Mouse (Mus musculus): ENCODE measurements at regions not wholly inside any gene's neighbourhood (a gene's known extent, or its start where the extent isn't known, plus 50 kb on each side); places are given as distances from the start of the nearest gene placed in this dataset.
A peak's percentile ranks its signal among the peaks of the same experiment; 100 is the strongest.

DNA sequence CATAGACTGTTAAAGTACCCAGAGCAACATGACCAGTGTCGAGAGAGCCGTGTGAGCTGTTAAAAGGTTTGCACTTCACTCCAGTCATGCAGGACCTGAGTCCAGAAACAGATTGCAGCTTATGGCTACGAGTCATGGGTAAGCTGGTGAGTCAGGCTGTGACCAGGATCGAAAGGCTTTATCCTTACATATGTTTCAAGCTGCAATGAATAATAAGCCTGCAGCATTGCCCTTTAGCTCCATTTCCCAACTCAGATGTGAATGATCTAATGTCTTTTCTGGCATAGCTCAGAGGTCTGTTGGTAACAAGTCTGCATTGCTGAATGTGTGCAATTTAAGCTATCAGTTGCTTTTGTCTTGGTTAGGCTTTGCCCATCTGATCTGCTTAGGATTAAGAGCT, 581.5 kb upstream of the Atp2b1 start:
- no peak overlapping the region for H3K27ac ChIP-seq (replicated peaks)
- H3K4me1 ChIP-seq = no peaks in the 10 kb centered on the region
- H3K4me3 ChIP-seq = no peak overlapping the region
- no peak for DNase-seq (ENCODE audit: low spot score)
- H3K27me3 ChIP-seq (replicated peaks; ENCODE audit: low read depth, poor library complexity, severe bottlenecking) = no peaks in the 10 kb centered on the region
- H3K9me3 ChIP-seq = no peaks in the 10 kb centered on the region
- WGBS = 85% methylated on average over 4 of the region's 4 CpGs
- H3K36me3 ChIP-seq (replicated peaks) = no peaks in the 10 kb centered on the region

DNA sequence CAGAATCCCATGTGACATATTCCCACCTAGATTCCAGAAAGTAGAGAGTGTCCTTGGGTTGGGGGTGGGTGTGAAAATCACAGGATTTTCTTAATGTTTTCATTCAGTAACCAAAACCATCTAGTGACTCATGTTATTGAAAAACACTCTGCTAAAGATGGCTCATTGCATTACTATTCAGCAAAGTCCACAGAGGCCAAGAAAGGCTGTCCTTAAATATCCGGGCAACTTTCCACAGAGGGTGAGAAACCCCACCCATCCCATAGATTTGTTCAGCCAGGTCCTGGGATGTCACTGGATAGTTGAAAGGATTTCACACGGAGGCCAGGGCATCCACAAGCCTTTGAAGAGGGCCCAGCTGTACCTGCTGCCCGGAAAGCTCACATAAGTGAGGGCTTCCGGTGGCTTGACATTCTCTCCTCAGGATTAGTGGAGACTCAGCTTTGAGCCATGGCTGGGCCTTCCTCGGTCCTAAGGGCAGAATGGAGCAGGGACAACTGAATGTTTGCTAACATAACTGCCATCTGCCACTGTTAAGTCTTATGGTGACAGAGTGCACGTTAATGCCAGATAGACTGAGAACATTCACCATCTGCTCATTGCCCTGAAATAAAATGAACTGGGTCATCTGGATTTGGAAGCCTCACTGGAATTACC, 580.7 kb upstream of the Atp2b1 start:
- WGBS = 73% methylated on average over 6 of the region's 6 CpGs
- DNase-seq (ENCODE audit: low spot score) = no peak
- Histone ChIP-seq H3K27ac (replicated peaks) (no peak overlapping the region), H3K4me3 (no peak overlapping the region), H3K27me3 (replicated peaks; ENCODE audit: low read depth, poor library complexity, severe bottlenecking) (no peaks in the 10 kb centered on the region), H3K4me1 (no peaks in the 10 kb centered on the region), H3K9me3 (no peaks in the 10 kb centered on the region), H3K36me3 (replicated peaks) (no peaks in the 10 kb centered on the region)

DNA sequence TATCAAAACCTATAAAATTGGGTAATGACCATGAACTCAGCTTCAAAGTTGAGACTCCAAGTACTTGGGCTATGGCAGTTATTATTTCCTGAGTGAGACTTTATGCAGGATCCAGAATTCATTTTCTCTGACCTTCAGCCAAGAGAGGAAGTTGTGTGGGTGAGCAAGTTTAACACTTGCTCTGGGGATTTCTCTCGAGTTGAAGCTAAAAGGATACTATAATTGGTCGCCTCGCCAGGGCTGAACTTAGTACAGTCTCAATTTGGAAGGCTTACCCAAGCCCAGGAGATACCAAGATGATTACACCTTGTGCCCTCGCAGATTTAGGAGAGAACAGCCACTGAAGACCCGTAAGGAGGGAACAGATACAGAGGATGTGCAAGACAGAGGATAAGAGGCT, 570.4 kb upstream of the Atp2b1 start:
- H3K9me3 ChIP-seq = no peaks in the 10 kb centered on the region
- no peaks in the 10 kb centered on the region for H3K27me3 ChIP-seq (replicated peaks; ENCODE audit: low read depth, poor library complexity, severe bottlenecking)
- no peaks in the 10 kb centered on the region for H3K4me1 ChIP-seq
- H3K4me3 ChIP-seq = no peak overlapping the region
- H3K27ac ChIP-seq (replicated peaks) = no peak overlapping the region
- no peak for DNase-seq (ENCODE audit: low spot score)
- H3K36me3 ChIP-seq (replicated peaks) = no peaks in the 10 kb centered on the region
- WGBS = 84% methylated on average over 5 of the region's 5 CpGs

DNA sequence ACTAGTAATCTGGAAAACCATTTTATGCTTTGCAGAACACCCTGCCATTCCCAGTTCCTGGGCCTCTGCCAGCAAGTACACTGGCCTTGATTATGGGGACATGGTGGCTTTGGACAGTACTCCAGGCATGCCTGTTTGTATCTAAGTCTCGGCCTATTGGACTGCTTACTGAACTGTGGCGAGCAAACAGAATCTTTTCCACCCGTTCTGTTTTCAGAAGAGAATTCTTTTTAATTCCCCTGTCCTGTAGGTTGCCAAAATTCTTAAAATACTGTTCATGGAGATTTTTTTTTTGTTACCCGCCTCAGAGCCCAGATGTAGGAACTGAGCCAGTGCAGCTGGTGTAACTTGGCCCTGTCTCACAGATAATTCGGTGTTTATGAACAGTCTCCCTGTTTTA, 564.7 kb upstream of the Atp2b1 start:
- no peaks in the 10 kb centered on the region for H3K4me1 ChIP-seq
- no peaks in the 10 kb centered on the region for H3K9me3 ChIP-seq
- H3K4me3 ChIP-seq = no peak overlapping the region
- no peaks in the 10 kb centered on the region for H3K36me3 ChIP-seq (replicated peaks)
- no peak for DNase-seq (ENCODE audit: low spot score)
- no peak overlapping the region for H3K27ac ChIP-seq (replicated peaks)
- H3K27me3 ChIP-seq (replicated peaks; ENCODE audit: low read depth, poor library complexity, severe bottlenecking) = no peaks in the 10 kb centered on the region
- 90% methylated on average over 5 of the region's 5 CpGs for WGBS

DNA sequence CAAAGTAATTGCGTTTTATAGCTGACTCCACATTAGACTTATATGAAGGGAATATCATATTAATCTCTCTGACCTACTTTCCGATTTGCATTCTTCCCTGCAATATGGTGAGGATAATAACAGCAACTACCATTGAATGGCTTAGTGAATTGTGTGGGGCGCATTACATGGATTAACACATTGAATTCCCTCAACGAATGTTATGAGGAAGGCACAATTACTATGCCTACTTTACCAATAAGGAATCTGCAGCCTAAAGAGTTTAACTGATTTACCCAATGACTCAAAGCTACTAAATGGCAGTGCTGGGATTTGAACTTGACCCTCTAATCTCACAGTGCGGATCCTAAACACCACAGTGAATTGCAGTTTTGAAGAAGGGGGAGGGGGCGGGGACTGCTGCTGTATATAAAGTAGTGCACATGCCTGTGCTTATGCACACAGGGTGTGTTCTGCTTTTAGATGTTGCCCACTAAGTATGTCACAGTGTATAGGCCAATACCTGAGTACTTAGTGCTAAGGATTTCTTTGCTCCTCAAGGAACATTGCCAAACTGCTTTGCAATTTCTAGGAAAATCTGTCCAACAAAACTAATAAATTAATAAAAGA, 563.8 kb upstream of the Atp2b1 start:
- Histone ChIP-seq H3K4me1 (no peaks in the 10 kb centered on the region), H3K27ac (replicated peaks) (no peak overlapping the region), H3K4me3 (no peak overlapping the region), H3K27me3 (replicated peaks; ENCODE audit: low read depth, poor library complexity, severe bottlenecking) (no peaks in the 10 kb centered on the region), H3K36me3 (replicated peaks) (no peaks in the 10 kb centered on the region), H3K9me3 (no peaks in the 10 kb centered on the region)
- DNase-seq (ENCODE audit: low spot score) = no peak
- WGBS = 92% methylated on average over 6 of the region's 6 CpGs

DNA sequence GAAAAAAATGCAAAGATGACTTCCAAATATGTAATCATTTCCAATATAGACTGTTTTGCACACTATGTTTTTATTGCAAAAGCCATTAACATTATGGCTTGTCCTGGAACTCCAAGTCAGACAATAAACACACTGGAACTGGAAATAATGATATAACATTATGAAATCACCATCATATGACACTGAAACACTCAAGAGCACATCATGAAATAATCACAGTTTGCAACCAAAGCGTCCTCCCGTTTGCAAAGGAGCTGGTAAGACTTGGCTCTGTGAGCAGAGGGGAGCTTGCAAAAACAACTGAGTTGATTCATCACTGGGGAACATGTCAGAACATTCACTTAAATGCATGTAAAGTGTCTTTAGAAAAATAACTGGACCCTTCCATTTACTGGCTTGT, 562.1 kb upstream of the Atp2b1 start:
- 83% methylated on average over 2 of the region's 2 CpGs for WGBS
- no peaks in the 10 kb centered on the region for H3K4me1 ChIP-seq
- no peaks in the 10 kb centered on the region for H3K27me3 ChIP-seq (replicated peaks; ENCODE audit: low read depth, poor library complexity, severe bottlenecking)
- no peaks in the 10 kb centered on the region for H3K9me3 ChIP-seq
- H3K36me3 ChIP-seq (replicated peaks) = no peaks in the 10 kb centered on the region
- no peak overlapping the region for H3K27ac ChIP-seq (replicated peaks)
- no peak overlapping the region for H3K4me3 ChIP-seq
- no peak for DNase-seq (ENCODE audit: low spot score)

DNA sequence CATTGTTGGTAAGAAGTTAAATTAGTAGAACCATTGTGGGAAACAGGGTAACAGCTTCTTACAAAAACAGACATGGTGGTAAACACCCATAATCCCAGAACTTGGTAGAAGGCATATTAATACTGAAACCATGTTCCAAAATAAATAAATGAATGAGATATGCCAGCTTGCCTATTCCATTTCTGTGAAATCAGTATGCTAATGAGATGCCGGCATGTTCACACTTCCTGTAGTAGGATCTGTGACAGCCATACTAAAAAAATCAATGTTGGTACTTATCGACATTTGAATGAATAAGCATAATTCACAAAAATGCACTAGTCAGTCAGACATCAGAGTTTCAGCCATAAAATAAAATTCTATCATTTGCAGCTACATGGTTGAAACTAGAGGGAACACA, 559.7 kb upstream of the Atp2b1 start:
- no peak for DNase-seq (ENCODE audit: low spot score)
- H3K36me3 ChIP-seq (replicated peaks) = no peaks in the 10 kb centered on the region
- H3K4me1 ChIP-seq = no peaks in the 10 kb centered on the region
- no peak overlapping the region for H3K27ac ChIP-seq (replicated peaks)
- no peaks in the 10 kb centered on the region for H3K9me3 ChIP-seq
- WGBS = 93% methylated on average over 2 of the region's 2 CpGs
- no peak overlapping the region for H3K4me3 ChIP-seq
- no peaks in the 10 kb centered on the region for H3K27me3 ChIP-seq (replicated peaks; ENCODE audit: low read depth, poor library complexity, severe bottlenecking)

DNA sequence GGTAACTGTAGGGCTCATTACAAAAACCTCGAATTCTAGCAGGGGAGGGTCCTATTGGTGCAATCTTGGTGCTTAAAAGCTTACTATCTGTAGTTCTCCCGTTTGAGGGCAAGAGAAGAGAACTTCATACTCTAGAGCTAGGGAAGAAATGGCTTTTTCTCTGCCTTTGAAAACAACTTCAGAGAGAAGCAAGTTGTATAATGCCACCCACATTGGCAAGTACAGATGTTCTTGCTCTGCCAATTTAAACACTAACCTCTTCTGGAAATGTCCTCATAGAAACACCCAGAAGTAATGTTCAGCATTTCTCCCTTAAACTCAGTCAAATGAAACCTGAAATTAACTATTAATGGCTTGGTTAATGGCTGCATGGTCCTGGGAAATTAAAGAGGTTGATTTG, 549.6 kb upstream of the Atp2b1 start:
- no peak for DNase-seq (ENCODE audit: low spot score)
- H3K9me3 ChIP-seq = no peaks in the 10 kb centered on the region
- H3K36me3 ChIP-seq (replicated peaks) = no peaks in the 10 kb centered on the region
- no peak overlapping the region for H3K27ac ChIP-seq (replicated peaks)
- no peak overlapping the region for H3K4me3 ChIP-seq
- H3K4me1 ChIP-seq = no peaks in the 10 kb centered on the region
- 73% methylated on average over 2 of the region's 2 CpGs for WGBS
- H3K27me3 ChIP-seq (replicated peaks; ENCODE audit: low read depth, poor library complexity, severe bottlenecking) = no peaks in the 10 kb centered on the region

DNA sequence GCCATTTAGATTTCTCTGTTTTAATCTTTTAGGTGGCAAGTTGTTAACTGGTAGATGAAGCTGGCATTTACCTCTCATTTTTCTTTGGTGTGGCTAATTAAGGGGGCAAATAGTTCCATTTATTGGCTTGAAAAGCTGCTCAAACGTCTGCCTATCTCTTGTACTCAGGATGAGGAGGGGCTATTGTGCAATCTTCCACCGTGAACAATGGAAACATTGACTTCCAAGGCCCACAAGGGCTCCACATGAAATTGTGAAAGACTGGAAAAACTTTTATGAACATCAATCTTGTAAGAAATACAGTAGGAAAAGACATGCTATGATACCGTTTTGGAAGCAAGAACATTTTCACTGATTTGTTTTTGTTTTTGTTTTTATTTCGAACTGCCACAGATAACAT, 541.6 kb upstream of the Atp2b1 start:
- 68% methylated on average over 4 of the region's 4 CpGs for WGBS
- H3K36me3 ChIP-seq (replicated peaks) = no peaks in the 10 kb centered on the region
- no peak for DNase-seq (ENCODE audit: low spot score)
- H3K4me3 ChIP-seq = no peak overlapping the region
- H3K27me3 ChIP-seq (replicated peaks; ENCODE audit: low read depth, poor library complexity, severe bottlenecking) = no peaks in the 10 kb centered on the region
- no peaks in the 10 kb centered on the region for H3K9me3 ChIP-seq
- no peak overlapping the region for H3K27ac ChIP-seq (replicated peaks)
- no peaks in the 10 kb centered on the region for H3K4me1 ChIP-seq

DNA sequence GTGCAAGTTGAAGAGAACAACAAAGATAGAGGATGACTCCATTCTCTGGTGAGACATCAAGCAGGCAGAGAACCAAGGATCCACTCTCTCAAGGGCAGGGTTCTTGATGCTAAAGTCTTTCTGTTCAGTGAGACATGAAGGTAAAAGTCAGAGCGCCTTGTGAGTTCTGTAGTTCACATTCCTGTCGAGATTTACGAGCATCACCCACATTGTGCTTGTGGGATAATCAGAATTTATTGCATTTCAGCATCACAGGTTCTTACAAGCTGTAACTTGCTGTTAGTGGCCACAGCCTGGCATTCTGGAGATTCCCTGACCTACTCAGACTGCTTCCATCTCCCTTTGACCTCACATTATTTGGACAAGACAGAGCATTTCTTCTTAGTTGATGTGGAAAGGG, 540.9 kb upstream of the Atp2b1 start:
- no peaks in the 10 kb centered on the region for H3K36me3 ChIP-seq (replicated peaks)
- DNase-seq (ENCODE audit: low spot score) = no peak
- H3K27me3 ChIP-seq (replicated peaks; ENCODE audit: low read depth, poor library complexity, severe bottlenecking) = no peaks in the 10 kb centered on the region
- 82% methylated on average over 3 of the region's 3 CpGs for WGBS
- no peak overlapping the region for H3K4me3 ChIP-seq
- H3K27ac ChIP-seq (replicated peaks) = no peak overlapping the region
- H3K9me3 ChIP-seq = no peaks in the 10 kb centered on the region
- no peaks in the 10 kb centered on the region for H3K4me1 ChIP-seq

DNA sequence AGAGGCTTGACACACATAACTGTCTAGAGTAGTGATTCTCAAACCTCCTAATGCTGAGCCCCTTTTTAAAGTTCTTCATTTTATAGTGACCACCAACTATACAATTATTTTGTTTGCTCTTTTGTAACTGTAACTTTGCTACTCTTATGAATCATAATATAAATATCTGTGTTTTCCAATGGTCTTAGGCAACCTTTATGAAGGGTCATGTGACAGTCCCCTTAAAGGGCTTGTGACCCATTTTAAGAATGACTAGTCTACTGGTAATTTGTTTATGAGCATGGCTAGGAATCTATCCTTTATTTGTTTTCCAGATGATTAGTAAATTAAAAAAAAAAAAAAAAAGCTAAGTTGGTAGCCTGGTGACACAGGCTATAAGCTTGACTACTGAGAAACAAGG, 539.5 kb upstream of the Atp2b1 start:
- H3K9me3 ChIP-seq = no peaks in the 10 kb centered on the region
- H3K4me1 ChIP-seq = no peaks in the 10 kb centered on the region
- DNase-seq (ENCODE audit: low spot score) = no peak
- H3K27ac ChIP-seq (replicated peaks) = no peak overlapping the region
- H3K36me3 ChIP-seq (replicated peaks) = no peaks in the 10 kb centered on the region
- no peak overlapping the region for H3K4me3 ChIP-seq
- no peaks in the 10 kb centered on the region for H3K27me3 ChIP-seq (replicated peaks; ENCODE audit: low read depth, poor library complexity, severe bottlenecking)

DNA sequence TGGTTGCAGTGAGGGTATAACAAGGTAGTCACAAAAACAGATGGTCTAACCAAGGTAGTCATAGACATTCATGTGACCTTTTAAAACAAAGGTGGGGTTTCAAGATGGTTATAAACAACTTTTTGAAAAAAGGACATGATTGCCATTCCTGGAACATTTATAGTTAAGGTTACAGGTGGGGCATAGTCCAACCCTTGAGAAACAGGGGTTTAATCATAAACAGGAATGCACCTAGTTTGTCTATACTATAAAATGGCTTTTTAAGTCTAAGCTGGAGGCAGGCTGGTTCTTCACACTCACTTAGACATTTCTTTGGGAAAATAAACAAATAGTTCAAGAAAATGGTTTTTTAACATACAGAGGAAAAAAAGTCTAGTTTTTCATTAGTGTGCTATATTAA, 525.7 kb upstream of the Atp2b1 start:
- H3K27ac ChIP-seq (replicated peaks) = no peak overlapping the region
- H3K36me3 ChIP-seq (replicated peaks) = no peaks in the 10 kb centered on the region
- H3K4me3 ChIP-seq = no peak overlapping the region
- H3K27me3 ChIP-seq (replicated peaks; ENCODE audit: low read depth, poor library complexity, severe bottlenecking) = no peaks in the 10 kb centered on the region
- H3K9me3 ChIP-seq = no peaks in the 10 kb centered on the region
- no peak for DNase-seq (ENCODE audit: low spot score)
- no peaks in the 10 kb centered on the region for H3K4me1 ChIP-seq

DNA sequence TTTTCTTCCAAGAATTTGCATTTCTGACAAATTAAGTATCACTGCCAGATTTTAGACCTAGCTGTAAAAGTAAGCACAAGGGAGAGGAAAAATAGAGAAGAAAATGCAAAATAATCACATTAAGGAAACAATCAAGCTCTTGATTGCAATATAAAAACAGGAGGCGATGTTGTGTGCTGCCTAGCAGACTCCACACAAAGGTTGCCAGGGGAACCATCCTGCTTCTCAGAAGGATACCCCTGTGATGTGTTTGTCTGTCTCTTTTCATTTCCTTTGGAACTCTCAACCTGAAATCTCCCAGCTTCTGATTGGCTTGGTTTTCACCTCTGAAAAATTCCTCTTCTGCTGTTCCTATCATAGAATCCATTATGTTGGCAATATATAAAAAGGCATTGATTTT, 514.3 kb upstream of the Atp2b1 start:
- H3K4me3 ChIP-seq = no peak overlapping the region
- H3K4me1 ChIP-seq = peaks cover 9% of the 10 kb centered on the region
- H3K27ac ChIP-seq (replicated peaks) = no peak overlapping the region
- H3K36me3 ChIP-seq (replicated peaks) = no peaks in the 10 kb centered on the region
- no peaks in the 10 kb centered on the region for H3K9me3 ChIP-seq
- peak; percentile 26 for DNase-seq (ENCODE audit: low spot score)
- 41% methylated on average over 1 of the region's 1 CpGs for WGBS
- H3K27me3 ChIP-seq (replicated peaks; ENCODE audit: low read depth, poor library complexity, severe bottlenecking) = no peaks in the 10 kb centered on the region

All from embryonic facial prominence, embryonic 10.5 days (tissue).